Mouse (Mus musculus) heart, adult 2 months (tissue): ENCODE data around the gene Ifi44. TPM values are rescaled to one million over a fixed set of nuclear protein-coding genes. Genes with fewer than 3 reads are reported as not detected.
A peak's percentile ranks its signal among the peaks of the same experiment; 100 is the strongest.

Experiments used
- DNase-seq, 2 experiments: peaks; one replicate each; pipeline ENCODE4 v3.0.0; 2021
- H3K27ac ChIP-seq: fragments of 200-600 bp; 2 replicates; pipeline ENCODE4 v1.8.1; 2022
- H3K27me3 ChIP-seq: fragments of 200-500 bp; 2 replicates; pipeline ENCODE4 v1.6.1; 2012; ENCODE audit warnings: mild to moderate bottlenecking, low read length, inconsistent platforms, mixed read lengths; ENCODE audit not compliant: control insufficient read depth, insufficient read depth
- H3K36me3 ChIP-seq: fragments of 200-500 bp; 2 replicates; pipeline ENCODE4 v1.6.1; 2012; ENCODE audit warnings: low read length, inconsistent platforms; ENCODE audit not compliant: control insufficient read depth, insufficient read depth
- H3K4me1 ChIP-seq: fragments of 200-500 bp; 2 replicates; pipeline ENCODE4 v1.6.1; 2011; ENCODE audit warnings: low read length; ENCODE audit not compliant: control insufficient read depth, insufficient read depth
- H3K4me3 ChIP-seq: fragments of 200-600 bp; 2 replicates; pipeline ENCODE4 v1.8.1; 2022
- H3K79me2 ChIP-seq: fragments of 200-500 bp; replicated peaks from 2 replicates; pipeline ENCODE4 v1.6.1; 2012; ENCODE audit warnings: mild to moderate bottlenecking, inconsistent platforms, low read length, moderate library complexity, mixed read lengths; ENCODE audit not compliant: control insufficient read depth, insufficient read depth
- H3K9ac ChIP-seq: fragments of 200-500 bp; 2 replicates; pipeline ENCODE4 v1.6.1; 2012; ENCODE audit warnings: low read depth, mild to moderate bottlenecking, control low read depth, inconsistent platforms, low read length, mixed read lengths
- CTCF ChIP-seq: fragments of 200-600 bp; IDR thresholded peaks from 2 replicates; pipeline ENCODE4 v1.8.1; 2022; ENCODE audit warnings: antibody characterized with exemption, mild to moderate bottlenecking, moderate library complexity
- EP300 ChIP-seq: fragments of 200-500 bp; IDR thresholded peaks from 2 replicates; pipeline ENCODE4 v1.6.1; 2011; ENCODE audit warnings: low read depth, low read length, control low read depth; ENCODE audit not compliant: insufficient read depth
- POLR2A ChIP-seq: fragments of 200-500 bp; IDR thresholded peaks from 2 replicates; pipeline ENCODE4 v1.6.1; 2011; ENCODE audit warnings: mild to moderate bottlenecking, low read depth, low read length, control low read depth; ENCODE audit not compliant: insufficient read depth
- WGBS: fragments of 180-500 bp; shearing (Covaris S2); methylation state at CpG from one replicate; pipeline ENCODE4 v1.1.7; 2018; 5-methylcytosine and 5-hydroxymethylcytosine counted together
- intact Hi-C: fragments of 180-260 bp; cut with DNase I; formaldehyde crosslinking; loops from one replicate; pipeline ENCODE4 v1.15.1; 2025
- long read RNA-seq: library from polyadenylated mRNA; stranded (forward); transcript quantifications from one replicate; pipeline ENCODE4 v2.0.0, GENCODE M21; 2021
- polyA plus RNA-seq: library from polyadenylated mRNA; depleted of rRNA; stranded (reverse); fragments of >200 nt; gene quantifications from 2 replicates; pipeline ENCODE4 v1.2.3, GENCODE M21; 2012; rRNA removed
- total RNA-seq, 2 experiments: library from RNA; stranded (reverse); gene quantifications; 2 replicates each; pipeline ENCODE4 v1.2.3; 2021

Ifi44 gene
- under 1 TPM; 0.81 to 0.82 TPM for total RNA-seq
- 2.6 and 5.9 TPM in 2 replicates for polyA plus RNA-seq
- long read RNA-seq = 0 reads

DNA sequence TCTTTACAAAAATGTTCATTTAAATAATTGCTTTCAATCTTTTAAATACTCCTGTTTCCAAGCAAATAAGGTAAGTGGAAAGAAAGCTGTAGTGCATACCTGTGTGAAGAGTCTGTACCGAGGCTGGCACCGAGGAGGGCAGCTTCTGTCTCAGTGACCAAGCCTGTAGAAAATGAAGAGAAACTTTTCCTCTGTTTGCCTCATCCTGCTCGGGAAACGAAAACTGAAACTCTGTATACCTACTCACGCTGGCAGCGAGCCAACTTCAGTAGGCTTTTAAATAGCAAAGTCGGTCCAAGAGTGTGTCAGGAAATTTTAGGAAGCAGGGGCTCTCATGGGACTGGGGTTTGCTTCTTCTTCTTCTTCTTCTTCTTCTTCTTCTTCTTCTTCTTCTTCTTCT lies at the start of gene Ifi44:
Ifi44 (minus strand) TSS at position 224 of the 400 bp plus-strand sequence.
- Histone ChIP-seq H3K9ac (peak within 1 kb of the TSS; percentile 48; the same call in 1 of the 2 replicates), H3K4me3 (peak within 1 kb of the TSS; percentile 17), H3K36me3 (no peaks in the 10 kb centered on the region), H3K79me2 (no peaks in the 10 kb centered on the region), H3K4me1 (peaks cover 1% of the 10 kb centered on the region; the same call in 1 of the 2 replicates), H3K27ac (no peak within 1 kb of the TSS), H3K27me3 (no peaks in the 10 kb centered on the region)
- WGBS = 16% methylated on average over 7 of the region's 7 CpGs
- peak; percentile 10 to 22 for DNase-seq
- intact Hi-C loops = no loop called here
- TF ChIP-seq EP300 = no peak
- peak; percentile 41; the same call in 1 of the 2 replicates for TF ChIP-seq POLR2A

DNA sequence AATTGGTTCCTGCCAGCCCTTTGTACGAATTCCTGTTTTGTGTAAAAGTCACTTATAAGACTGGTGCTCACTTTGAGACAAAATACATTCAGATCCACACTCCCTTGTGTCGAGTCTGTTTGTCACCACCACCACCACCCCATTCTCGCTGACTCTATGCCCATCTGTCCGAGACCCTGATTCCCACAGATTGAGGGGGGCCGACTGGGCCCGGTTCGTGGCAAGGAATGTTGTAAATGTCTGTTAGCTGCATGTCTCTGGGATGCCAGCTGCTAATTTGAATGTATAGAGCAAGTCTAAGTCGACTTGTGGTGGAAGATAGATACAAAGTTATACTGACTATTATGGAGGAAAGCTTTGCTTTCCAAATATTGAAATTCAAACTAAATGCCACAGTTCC lies 38.9 kb upstream of the Ifi44 start:
- H3K9ac ChIP-seq = no peak overlapping the region
- TF ChIP-seq POLR2A = no peak
- no peak for TF ChIP-seq CTCF
- TF ChIP-seq EP300 = no peak
- H3K27me3 ChIP-seq = no peaks in the 10 kb centered on the region
- H3K27ac ChIP-seq = no peak overlapping the region
- intact Hi-C loops = no loop called here
- no peak for DNase-seq
- 68% methylated on average over 8 of the region's 8 CpGs for WGBS
- H3K4me3 ChIP-seq = no peak overlapping the region
- no peaks in the 10 kb centered on the region for H3K36me3 ChIP-seq
- no peaks in the 10 kb centered on the region for H3K4me1 ChIP-seq
- H3K79me2 ChIP-seq = no peaks in the 10 kb centered on the region

DNA sequence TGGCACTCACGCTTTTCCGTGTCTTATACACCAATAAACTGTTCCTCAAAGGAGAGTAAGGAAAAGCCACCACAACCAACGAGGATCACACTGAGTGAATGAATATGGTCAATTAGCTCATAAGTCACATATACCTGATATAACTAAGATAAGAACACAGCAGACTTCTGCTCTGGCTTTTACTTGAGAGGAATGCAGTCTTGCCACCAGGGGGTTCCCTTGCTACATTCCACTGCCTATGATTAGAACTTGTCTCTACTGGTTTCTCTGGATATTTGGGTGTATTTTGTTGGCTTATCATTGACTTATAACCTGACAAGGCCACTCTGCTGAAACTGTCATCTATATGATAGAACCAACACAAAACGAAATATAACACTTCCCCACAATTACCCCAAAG lies 25.3 kb upstream of the Ifi44 start:
- DNase-seq = no peak
- intact Hi-C loops = loop anchor here (2.0 kb wide), 1 partner anchor 314 kb away; no protein-coding TSS in a partner anchor
- Histone ChIP-seq H3K36me3 (no peaks in the 10 kb centered on the region), H3K4me3 (no peak overlapping the region), H3K4me1 (no peaks in the 10 kb centered on the region), H3K79me2 (no peaks in the 10 kb centered on the region), H3K9ac (no peak overlapping the region), H3K27me3 (no peaks in the 10 kb centered on the region), H3K27ac (no peak overlapping the region)
- no peak for TF ChIP-seq POLR2A
- TF ChIP-seq CTCF = peak; percentile 72
- WGBS = 61% methylated on average over 4 of the region's 4 CpGs

DNA sequence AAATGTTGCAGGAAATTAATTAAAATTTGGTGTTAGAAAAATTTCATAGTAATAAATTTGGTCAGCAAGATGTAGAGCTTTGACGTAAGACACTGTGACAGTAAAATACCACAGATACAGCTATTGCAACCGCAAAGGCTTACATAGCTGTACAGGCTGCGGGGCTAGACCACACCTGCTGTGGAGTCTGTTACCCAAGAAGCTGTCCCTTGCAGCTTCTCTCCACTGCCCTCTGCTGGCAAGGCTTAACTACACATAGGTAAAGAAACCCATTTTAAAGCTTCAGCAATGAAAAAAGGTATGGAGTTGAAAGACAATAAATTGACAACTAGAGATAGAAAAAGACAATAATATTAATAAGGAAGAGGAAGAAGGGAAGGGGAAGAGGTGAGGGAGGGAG lies 21.3 kb upstream of the Ifi44 start:
- Histone ChIP-seq H3K27me3 (no peaks in the 10 kb centered on the region), H3K9ac (no peak overlapping the region), H3K4me3 (no peak overlapping the region), H3K36me3 (no peaks in the 10 kb centered on the region), H3K79me2 (no peaks in the 10 kb centered on the region), H3K27ac (no peak overlapping the region), H3K4me1 (no peaks in the 10 kb centered on the region)
- DNase-seq = peak in 1 of 2 experiments; percentile 28
- WGBS = 57% methylated on average over 3 of the region's 3 CpGs
- TF ChIP-seq POLR2A (no peak), CTCF (peak; percentile 88)
- intact Hi-C loops = loop anchor here (1.0 kb wide), 1 partner anchor 55 kb away; no protein-coding TSS in a partner anchor

DNA sequence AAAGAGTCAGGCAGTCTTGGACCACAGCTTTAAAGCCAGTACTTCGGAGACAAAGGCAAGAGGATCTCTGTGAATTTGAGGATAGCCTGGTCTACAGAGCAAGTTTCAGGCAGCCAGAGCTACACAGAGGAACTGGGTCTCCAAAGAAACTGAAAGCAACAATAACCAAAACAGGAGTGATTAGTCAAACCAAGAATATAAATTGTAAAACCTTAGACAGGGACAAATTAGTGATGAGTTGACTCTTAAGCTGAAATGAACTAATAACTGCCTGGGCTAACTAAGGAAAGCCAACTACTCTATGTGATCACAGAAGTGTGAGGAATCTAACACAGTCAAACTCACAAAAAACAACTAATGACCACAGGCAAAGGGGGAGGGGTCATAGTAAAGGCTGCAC lies 1.2 kb downstream of the Ifi44 start:
- H3K9ac ChIP-seq = no peak overlapping the region
- WGBS = 67% methylated on average over 1 of the region's 1 CpGs
- DNase-seq = no peak
- H3K27me3 ChIP-seq = no peaks in the 10 kb centered on the region
- H3K27ac ChIP-seq = no peak overlapping the region
- no peaks in the 10 kb centered on the region for H3K36me3 ChIP-seq
- peaks cover 1% of the 10 kb centered on the region; the same call in 1 of the 2 replicates for H3K4me1 ChIP-seq
- no peaks in the 10 kb centered on the region for H3K79me2 ChIP-seq
- intact Hi-C loops = no loop called here
- no peak overlapping the region for H3K4me3 ChIP-seq
- TF ChIP-seq EP300 = no peak
- TF ChIP-seq CTCF = no peak
- no peak for TF ChIP-seq POLR2A

DNA sequence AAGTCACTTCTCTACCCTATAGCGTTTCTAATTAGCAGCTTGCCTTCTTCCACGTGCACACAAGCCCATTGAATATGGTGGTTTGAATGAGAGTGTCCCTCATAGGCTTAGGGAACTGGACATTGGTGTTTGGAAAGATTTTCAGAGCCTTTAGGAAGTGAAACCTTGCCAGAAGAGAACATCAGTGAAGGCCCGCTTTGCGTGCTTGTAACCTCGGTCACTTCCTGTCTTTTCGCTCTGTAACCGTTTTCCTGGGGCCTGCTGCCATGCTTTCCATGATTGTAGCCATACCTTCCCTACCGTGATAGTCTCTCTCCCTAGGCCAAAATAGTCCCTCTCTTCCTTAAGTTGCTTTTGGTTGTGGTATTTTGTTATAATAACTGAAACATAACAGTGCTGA lies 3.7 kb downstream of the Ifi44 start:
- no peak overlapping the region for H3K4me3 ChIP-seq
- TF ChIP-seq EP300 (no peak), POLR2A (no peak), CTCF (no peak)
- no peaks in the 10 kb centered on the region for H3K79me2 ChIP-seq
- H3K27ac ChIP-seq = no peak overlapping the region
- H3K36me3 ChIP-seq = no peaks in the 10 kb centered on the region
- WGBS = 54% methylated on average over 8 of the region's 8 CpGs
- H3K9ac ChIP-seq = no peak overlapping the region
- DNase-seq = no peak
- intact Hi-C loops = no loop called here
- H3K4me1 ChIP-seq = peaks cover 1% of the 10 kb centered on the region; the same call in 1 of the 2 replicates
- no peaks in the 10 kb centered on the region for H3K27me3 ChIP-seq

DNA sequence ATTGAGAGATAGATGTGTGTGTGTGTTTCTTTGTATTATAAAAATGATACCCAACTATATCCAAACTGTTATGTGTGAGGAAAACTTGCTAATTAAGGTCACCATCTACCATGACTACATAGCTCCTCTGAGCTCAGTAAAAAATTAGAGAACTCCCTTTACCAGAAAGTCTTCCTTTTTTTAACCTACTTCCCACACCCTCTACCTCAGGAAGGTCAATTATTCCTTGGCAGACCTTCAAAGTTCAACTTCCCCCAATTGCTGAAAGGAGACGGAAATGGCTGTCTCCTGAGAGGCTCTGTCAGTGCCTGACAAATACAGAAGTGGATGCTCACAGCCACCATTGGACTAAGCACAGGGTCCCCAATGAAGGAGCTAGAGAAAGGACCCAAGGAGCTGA lies 7.5 kb downstream of the Ifi44 start:
- no peak overlapping the region for H3K9ac ChIP-seq
- H3K79me2 ChIP-seq = no peaks in the 10 kb centered on the region
- intact Hi-C loops = no loop called here
- TF ChIP-seq CTCF (no peak), POLR2A (no peak), EP300 (no peak)
- no peaks in the 10 kb centered on the region for H3K27me3 ChIP-seq
- peaks cover 2% of the 10 kb centered on the region; the same call in 1 of the 2 replicates for H3K36me3 ChIP-seq
- no peak overlapping the region for H3K4me3 ChIP-seq
- 32% methylated on average over 1 of the region's 1 CpGs for WGBS
- no peak for DNase-seq
- H3K27ac ChIP-seq = no peak overlapping the region
- H3K4me1 ChIP-seq = peaks cover 1% of the 10 kb centered on the region; the same call in 1 of the 2 replicates
